Mouse (Mus musculus) limb, embryonic 10.5 days (tissue): ENCODE data around the gene Tubgcp3. TPM values are rescaled to one million over a fixed set of nuclear protein-coding genes. Genes with fewer than 3 reads are reported as not detected.
A peak's percentile ranks its signal among the peaks of the same experiment; 100 is the strongest.
"Not testable (repeated sequence)": the region's sequence is repeated elsewhere in the genome, so short reads cannot be mapped to it uniquely, and the experiment has no call there.

Source experiments
- DNase-seq: peaks from one replicate; pipeline ENCODE4 v3.0.0-alpha.2; 2017; ENCODE audit warnings: low spot score
- H3K27ac ChIP-seq: fragments of 300-500 bp; sonication (generic); 2 replicates; pipeline ENCODE4 v1.5.1; 2016; ENCODE audit warnings: mild to moderate bottlenecking
- H3K27me3 ChIP-seq: fragments of 300-500 bp; sonication (generic); 2 replicates; pipeline ENCODE4 v1.6.1; 2016; ENCODE audit warnings: low read depth, mild to moderate bottlenecking; ENCODE audit not compliant: poor library complexity, severe bottlenecking
- H3K36me3 ChIP-seq: fragments of 300-500 bp; sonication (generic); 2 replicates; pipeline ENCODE4 v1.6.1; 2016; ENCODE audit warnings: mild to moderate bottlenecking, moderate library complexity
- H3K4me1 ChIP-seq: fragments of 300-500 bp; sonication (generic); 2 replicates; pipeline ENCODE4 v1.6.1; 2016
- H3K4me3 ChIP-seq: fragments of 300-500 bp; sonication (generic); 2 replicates; pipeline ENCODE4 v1.5.1; 2016; ENCODE audit warnings: mild to moderate bottlenecking, moderate library complexity
- H3K9me3 ChIP-seq: fragments of 300-500 bp; sonication (generic); replicated peaks from 2 replicates; pipeline ENCODE4 v1.6.1; 2016; ENCODE audit warnings: mild to moderate bottlenecking
- WGBS: fragments of 180-500 bp; shearing (Covaris S2); methylation state at CpG from one replicate; pipeline ENCODE4 v1.1.7; 2016; 5-methylcytosine and 5-hydroxymethylcytosine counted together
- polyA plus RNA-seq: library from polyadenylated mRNA; unstranded; fragments of >200 nt; fragmentation: Nextera tagmentation; extraction: Ambion mirVana; gene quantifications from 2 replicates; pipeline ENCODE4 v1.2.1, GENCODE M21; 2016

Tubgcp3 gene
- polyA plus RNA-seq, 1 experiment from 2014 or later, result 53.9 TPM

GRCm38 (mm10) chr8:12625890-12626289 is 46.2 kb downstream of the Tubgcp3 start:
- Histone ChIP-seq H3K4me3 (no peak overlapping the region), H3K27me3 (no peaks in the 10 kb centered on the region), H3K27ac (peak overlapping the region; percentile 42; the same call in 1 of the 2 replicates), H3K36me3 (peaks cover 92% of the 10 kb centered on the region), H3K9me3 (no peaks in the 10 kb centered on the region), H3K4me1 (peaks cover 5% of the 10 kb centered on the region; the same call in 1 of the 2 replicates)
- DNase-seq, result no peak
- WGBS, result 77% methylated on average over 5 of the region's 5 CpGs

GRCm38 (mm10) chr8:12621550-12622222 is 50.4 kb downstream of the Tubgcp3 start:
- WGBS, result 95% methylated on average over 18 of the region's 18 CpGs
- DNase-seq, result no peak
- Histone ChIP-seq H3K27ac (no peak overlapping the region), H3K4me1 (peaks cover 5% of the 10 kb centered on the region; the same call in 1 of the 2 replicates), H3K9me3 (no peaks in the 10 kb centered on the region), H3K36me3 (peaks cover 80% of the 10 kb centered on the region), H3K4me3 (no peak overlapping the region), H3K27me3 (no peaks in the 10 kb centered on the region)

GRCm38 (mm10) chr8:12617369-12617768 is 54.7 kb downstream of the Tubgcp3 start:
- H3K9me3 ChIP-seq, H3K4me3 ChIP-seq, H3K27me3 ChIP-seq, DNase-seq, H3K4me1 ChIP-seq, H3K27ac ChIP-seq: not testable (repeated sequence)
- WGBS, result 91% methylated on average over 3 of the region's 3 CpGs
- peaks cover 70% of the 10 kb centered on the region for H3K36me3 ChIP-seq

GRCm38 (mm10) chr8:12613201-12613600 is 58.8 kb downstream of the Tubgcp3 start:
- no peaks in the 10 kb centered on the region for H3K27me3 ChIP-seq
- peaks cover 36% of the 10 kb centered on the region for H3K36me3 ChIP-seq
- 91% methylated on average over 7 of the region's 7 CpGs for WGBS
- no peaks in the 10 kb centered on the region for H3K9me3 ChIP-seq
- no peaks in the 10 kb centered on the region for H3K4me1 ChIP-seq
- no peak overlapping the region for H3K4me3 ChIP-seq
- DNase-seq, result no peak
- H3K27ac ChIP-seq, result no peak overlapping the region

- Histone ChIP-seq H3K9me3 (no peaks in the 10 kb centered on the region), H3K27me3 (no peaks in the 10 kb centered on the region), H3K4me3 (no peak overlapping the region), H3K27ac (no peak overlapping the region), H3K36me3 (peaks cover 14% of the 10 kb centered on the region), H3K4me1 (no peaks in the 10 kb centered on the region)
- 80% methylated on average over 12 of the region's 12 CpGs for WGBS
- DNase-seq, result no peak
Measured at GRCm38 (mm10) chr8:12609752-12610449, 62.1 kb downstream of the Tubgcp3 start.

GRCm38 (mm10) chr8:12608810-12609209 is 63.2 kb downstream of the Tubgcp3 start:
- DNase-seq, result no peak
- no peaks in the 10 kb centered on the region for H3K9me3 ChIP-seq
- H3K36me3 ChIP-seq, result peaks cover 7% of the 10 kb centered on the region
- no peak overlapping the region for H3K4me3 ChIP-seq
- H3K27me3 ChIP-seq, result 0 out of 2 replicates have a peak, but pooled peaks cover 5% of the 10 kb centered on the region
- H3K27ac ChIP-seq, result no peak overlapping the region
- WGBS, result 82% methylated on average over 10 of the region's 10 CpGs
- H3K4me1 ChIP-seq, result no peaks in the 10 kb centered on the region

- H3K36me3 ChIP-seq, result no peaks in the 10 kb centered on the region
- H3K27ac ChIP-seq, result no peak overlapping the region
- no peak overlapping the region for H3K4me3 ChIP-seq
- no peaks in the 10 kb centered on the region for H3K9me3 ChIP-seq
- no peaks in the 10 kb centered on the region for H3K4me1 ChIP-seq
- peak; percentile 85 for DNase-seq
- WGBS, result 28% methylated on average over 6 of the region's 6 CpGs
- 0 out of 2 replicates have a peak, but pooled peaks cover 9% of the 10 kb centered on the region for H3K27me3 ChIP-seq
Measured at GRCm38 (mm10) chr8:12607223-12607622, 64.8 kb downstream of the Tubgcp3 start.

- no peak overlapping the region for H3K4me3 ChIP-seq
- H3K27me3 ChIP-seq, result peaks cover 4% of the 10 kb centered on the region; the same call in 1 of the 2 replicates
- 91% methylated on average over 5 of the region's 5 CpGs for WGBS
- DNase-seq, result no peak
- no peaks in the 10 kb centered on the region for H3K36me3 ChIP-seq
- no peak overlapping the region for H3K27ac ChIP-seq
- H3K4me1 ChIP-seq, result no peaks in the 10 kb centered on the region
- no peaks in the 10 kb centered on the region for H3K9me3 ChIP-seq
Measured at GRCm38 (mm10) chr8:12583785-12584184, 88.3 kb downstream of the Tubgcp3 start.

GRCm38 (mm10) chr8:12579339-12579999 is 92.6 kb downstream of the Tubgcp3 start:
- not testable (repeated sequence) for H3K4me3 ChIP-seq, H3K36me3 ChIP-seq, DNase-seq, H3K27ac ChIP-seq, H3K4me1 ChIP-seq, H3K9me3 ChIP-seq
- WGBS, result 90% methylated on average over 19 of the region's 19 CpGs
- peaks cover 12% of the 10 kb centered on the region; the same call in 1 of the 2 replicates for H3K27me3 ChIP-seq

- WGBS, result 86% methylated on average over 6 of the region's 6 CpGs
- H3K27me3 ChIP-seq, result peaks cover 31% of the 10 kb centered on the region; the same call in 1 of the 2 replicates
- no peak overlapping the region for H3K4me3 ChIP-seq
Measured at GRCm38 (mm10) chr8:12576739-12577138, 95.3 kb downstream of the Tubgcp3 start.

GRCm38 (mm10) chr8:12576003-12576402 is 96.0 kb downstream of the Tubgcp3 start:
- Histone ChIP-seq H3K27me3 (peaks cover 31% of the 10 kb centered on the region; the same call in 1 of the 2 replicates), H3K27ac (no peak overlapping the region), H3K9me3 (no peaks in the 10 kb centered on the region), H3K4me3 (no peak overlapping the region), H3K4me1 (peaks cover 6% of the 10 kb centered on the region; the same call in 1 of the 2 replicates), H3K36me3 (no peaks in the 10 kb centered on the region)
- 83% methylated on average over 5 of the region's 5 CpGs for WGBS
- DNase-seq, result no peak

More at GRCm38 (mm10) chr8:12576739-12577138, 95.3 kb downstream of the Tubgcp3 start:
- H3K27ac ChIP-seq, result no peak overlapping the region
- H3K9me3 ChIP-seq, result no peaks in the 10 kb centered on the region
- H3K36me3 ChIP-seq, result no peaks in the 10 kb centered on the region
- peaks cover 6% of the 10 kb centered on the region; the same call in 1 of the 2 replicates for H3K4me1 ChIP-seq
- DNase-seq, result no peak

- WGBS, result 67% methylated on average over 14 of the region's 14 CpGs
- Histone ChIP-seq H3K27ac (no peak within 1 kb of the TSS), H3K9me3 (no peaks in the 10 kb centered on the region), H3K27me3 (peaks cover 31% of the 10 kb centered on the region), H3K4me1 (peaks cover 6% of the 10 kb centered on the region; the same call in 1 of the 2 replicates), H3K4me3 (no peak within 1 kb of the TSS), H3K36me3 (no peaks in the 10 kb centered on the region)
- no peak for DNase-seq
Measured at GRCm38 (mm10) chr8:12572814-12573534, 99.1 kb downstream of the Tubgcp3 start, which contains the start of gene Spaca7. Spaca7 (plus strand) TSS chr8:12573029.
